Mouse (Mus musculus): Measurements from ENCODE around the gene Adam20.
A peak's percentile ranks its signal among the peaks of the same experiment; 100 is the strongest.
"Not testable (repeated sequence)": the region's sequence is repeated elsewhere in the genome, so short reads cannot be mapped to it uniquely, and the experiment has no call there.

Gene Adam20

DNA sequence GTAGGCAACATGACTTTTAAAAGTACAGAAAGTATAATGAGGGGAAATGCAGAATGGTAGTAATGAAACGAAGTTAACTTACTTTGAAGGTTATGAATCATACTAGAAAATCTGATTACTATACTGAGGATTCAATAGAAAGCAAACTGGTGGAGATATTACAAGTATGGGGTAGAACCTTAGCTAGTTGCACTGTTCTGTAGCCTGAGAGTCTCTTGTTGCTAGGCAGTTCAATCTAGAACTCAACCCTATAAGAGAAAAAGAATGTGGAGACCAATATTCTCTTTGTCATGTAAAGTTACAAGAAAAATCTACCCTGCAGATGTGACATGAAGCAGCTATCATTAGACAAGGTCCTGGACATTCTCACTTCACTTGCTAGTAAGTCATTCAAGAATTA, at the start of gene Adam20:
Adam20 (plus strand) TSS at position 301 of the 400 bp plus-strand sequence.
- not testable (repeated sequence) for DNase-seq (ENCODE audit: low read depth)

DNA sequence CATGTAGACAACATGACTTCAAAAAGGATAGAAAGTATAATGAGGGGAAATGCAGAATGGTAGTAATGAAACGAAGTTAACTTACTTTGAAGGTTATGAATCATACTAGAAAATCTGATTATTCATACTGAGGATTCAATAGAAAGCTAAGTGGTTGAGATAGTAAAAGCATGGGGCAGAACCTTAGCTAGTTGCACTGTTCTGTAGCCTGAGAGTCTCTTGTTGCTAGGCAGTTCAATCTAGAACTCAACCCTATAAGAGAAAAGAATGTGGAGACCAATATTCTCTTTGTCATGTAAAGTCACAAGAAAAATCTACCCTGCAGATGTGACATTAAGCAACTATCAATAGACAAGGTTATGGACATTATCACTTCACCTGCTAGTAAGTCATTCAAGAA, 41.2 kb upstream of the Adam20 start, which contains the start of gene Adam25:
Adam25 (plus strand) TSS at position 301 of the 400 bp plus-strand sequence.
- DNase-seq (ENCODE audit: low read depth) = not testable (repeated sequence)

DNA sequence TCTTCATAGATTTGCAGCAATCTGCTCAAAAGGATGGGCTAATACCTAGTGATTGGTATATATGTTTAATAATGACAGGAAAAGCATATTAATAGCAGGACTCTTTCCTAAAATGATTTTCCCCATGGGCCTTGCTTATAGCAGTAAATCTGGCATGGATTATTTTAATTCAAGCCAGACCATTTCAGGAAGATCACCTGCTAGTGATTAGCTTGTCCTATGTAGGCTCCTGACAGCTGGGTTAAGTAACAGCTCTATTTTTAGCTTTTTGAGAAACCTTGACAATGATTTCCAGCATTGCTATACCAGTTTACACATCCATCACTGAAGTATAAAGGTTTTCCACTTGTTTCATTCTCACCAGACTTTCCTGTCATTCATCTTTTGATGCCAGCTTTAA, 9.8 kb upstream of the Adam20 start:
- peak; percentile 0 for DNase-seq (ENCODE audit: low read depth)

DNA sequence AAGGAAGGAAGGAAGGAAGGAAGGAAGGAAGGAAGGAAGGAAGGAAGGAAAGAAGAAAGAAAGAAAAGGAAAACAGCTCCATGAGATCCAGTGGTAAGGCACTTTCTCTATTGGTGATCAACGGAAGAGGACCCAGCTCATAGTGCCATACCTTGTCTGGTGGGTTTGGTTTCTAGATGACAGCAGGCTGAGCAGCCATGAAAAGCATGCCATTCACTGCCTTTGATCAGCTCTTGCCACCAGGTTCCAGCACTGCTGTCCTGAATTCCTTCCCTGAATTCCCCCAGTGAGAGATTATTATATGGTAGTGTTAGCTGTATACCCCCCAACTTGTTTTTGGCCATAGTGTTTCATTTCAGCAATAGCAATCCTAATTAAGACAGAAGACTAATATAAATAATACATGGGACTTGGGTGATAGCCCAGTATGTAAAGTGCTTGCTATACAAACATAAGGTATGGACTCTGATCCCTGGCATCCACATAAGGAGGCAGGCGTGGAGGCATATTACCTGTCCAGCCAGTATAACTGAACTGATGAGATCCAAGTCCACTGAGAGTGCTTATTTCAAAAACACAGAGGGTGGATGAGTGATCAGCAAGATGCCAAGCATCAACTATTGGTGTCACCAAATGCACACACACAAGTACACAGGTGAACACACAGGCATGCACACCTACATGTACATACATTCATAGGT, 10.5 kb downstream of the Adam20 start:
- no peak for DNase-seq (ENCODE audit: low read depth)

All from fibroblast of lung, adult 2 months (primary cell).